ENCODE assay signal across 19 mouse cellular contexts in the genomic region with DNA sequence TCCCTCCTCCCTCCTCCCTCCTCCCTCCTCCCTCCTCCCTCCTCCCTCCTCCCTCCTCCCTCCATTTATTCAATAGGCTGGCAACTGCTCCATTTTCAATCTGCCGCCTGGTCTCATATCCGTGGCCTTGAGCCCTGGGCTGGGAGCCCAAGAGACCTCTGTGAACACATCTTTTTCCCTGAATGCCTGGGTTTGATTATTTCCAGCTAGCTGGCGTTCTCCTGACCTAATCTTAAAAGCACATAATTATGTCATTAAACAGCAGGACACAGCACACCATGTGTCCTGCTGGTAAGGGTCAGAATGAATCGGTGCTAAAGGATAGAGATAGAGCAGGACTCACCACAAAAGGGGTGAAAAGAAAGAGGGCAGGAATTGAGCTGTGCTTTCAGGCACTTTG. TPM values are rescaled to one million over a fixed set of nuclear protein-coding genes. Genes with fewer than 3 reads are reported as not detected.
DNase-seq lines count a peak whose midpoint lies in the region; ATAC-seq lines count a peak whose summit lies in the region.
"Had no signal": no experiment of that assay in that cellular context is flagged by ENCODE, and none has a peak within 500 bp of the region (broad histone marks: within the 10 kb centered on the region; RNA-seq: fewer than 3 reads in every experiment).

No protein-coding gene starts in this region.

- H3K4me2 ChIP-seq in embryonic facial prominence, embryonic 14.5 days (ENCODE audit: low read depth, low read length) = no peak overlapping the region
- H3K4me2 ChIP-seq: embryonic facial prominence, embryonic 13.5 days; heart, embryonic 15.5 days had no signal

- no peak overlapping the region for H3K9ac ChIP-seq in embryonic facial prominence, embryonic 14.5 days (ENCODE audit: low read depth, low read length)
- H3K9ac ChIP-seq: embryonic facial prominence, embryonic 13.5 days; heart, embryonic 15.5 days had no signal

- no peaks in the 10 kb centered on the region for H3K36me3 ChIP-seq in embryonic facial prominence, embryonic 14.5 days (ENCODE audit: control insufficient read depth, insufficient read depth, low read length)
- H3K36me3 ChIP-seq: embryonic facial prominence, embryonic 13.5 days; heart, embryonic 15.5 days had no signal

- H3K27ac ChIP-seq in embryonic facial prominence, embryonic 14.5 days (replicated peaks; ENCODE audit: low read depth, low read length) = no peak overlapping the region
- H3K27ac ChIP-seq: embryonic facial prominence, embryonic 13.5 days; heart, embryonic 15.5 days; macrophage; stomach, postnatal 0 days had no signal

- no peaks in the 10 kb centered on the region for H3K27me3 ChIP-seq in embryonic facial prominence, embryonic 14.5 days (replicated peaks; ENCODE audit: control insufficient read depth, insufficient read depth, low read length)
- H3K27me3 ChIP-seq: embryonic facial prominence, embryonic 13.5 days; heart, embryonic 15.5 days had no signal

- H3K9me3 ChIP-seq in embryonic facial prominence, embryonic 14.5 days (ENCODE audit: control insufficient read depth, low read length) = no peaks in the 10 kb centered on the region
- H3K9me3 ChIP-seq: embryonic facial prominence, embryonic 13.5 days; heart, embryonic 15.5 days had no signal

- WGBS in embryonic facial prominence, embryonic 14.5 days = 31% methylated on average over 4 of the region's 4 CpGs

- 0 out of 2 replicates have a peak, but pooled peaks cover 5% of the 10 kb centered on the region for H3K4me1 ChIP-seq in embryonic facial prominence, embryonic 14.5 days (ENCODE audit: control insufficient read depth, insufficient read depth, low read length)
- H3K4me1 ChIP-seq: heart, embryonic 15.5 days had no signal

- peak; percentile 11 for DNase-seq in gastrocnemius, adult 18-20 months (ENCODE audit: low spot score)
- DNase-seq in gastrocnemius, postnatal 10 days = no peak
- DNase-seq in ovary, postnatal 14 days (ENCODE audit: low spot score) = peak; percentile 8
- DNase-seq in ovary, adult 18-20 months (ENCODE audit: low spot score) = no peak
- peak; percentile 31 for DNase-seq in embryonic facial prominence, embryonic 14.5 days (ENCODE audit: low spot score)
- DNase-seq in testis, postnatal 10 days (ENCODE audit: low spot score) = peak; percentile 11
- DNase-seq in frontal cortex, postnatal 10 days (ENCODE audit: low spot score in 2 of 2) = no peak
- DNase-seq in cerebellum, adult 9-10 months = no peak
- DNase-seq: cerebellum, adult 11-12 months; kidney, postnatal 14 days; left cerebral cortex, postnatal 4 days; lung, adult 18-20 months had no signal

- no peak overlapping the region for H3K4me3 ChIP-seq in embryonic facial prominence, embryonic 14.5 days (ENCODE audit: low read depth, low read length)
- H3K4me3 ChIP-seq: embryonic facial prominence, embryonic 13.5 days; heart, embryonic 15.5 days had no signal

- no peak for ATAC-seq in embryonic facial prominence, embryonic 14.5 days (ENCODE audit: low read depth)
- ATAC-seq: CD4-positive, CD25-positive, alpha-beta regulatory T cell, adult 4 months; intestine, embryonic 16.5 days had no signal

RNA-seq across cellular contexts. Expression of gene Galnt17, which starts 59.2 kb away (rescaled TPM):
- total RNA-seq in gastrocnemius, adult 18-20 months (2021) = 1 to 10 TPM; 3.3 to 9.2 TPM
- total RNA-seq in gastrocnemius, postnatal 10 days (2021) = 10 to 100 TPM; 12.8 to 16.4 TPM
- polyA plus RNA-seq in embryonic facial prominence, embryonic 14.5 days (2014; fragmentation: Nextera tagmentation; extraction: Ambion mirVana) = 4.1 TPM in 2 replicates
- total RNA-seq: neutrophil, adult 5-6 weeks had no signal
- polyA plus RNA-seq: CD4-positive, CD25-positive, alpha-beta regulatory T cell, adult 4 months; macrophage had no signal

Comparison
In these comparisons a context has a peak if more than half of its experiments do, and no peak if none do; other contexts are left out.
1. DNase-seq: peak in gastrocnemius, adult 18-20 months (single experiment), ovary, postnatal 14 days (single experiment), embryonic facial prominence, embryonic 14.5 days (single experiment) and testis, postnatal 10 days (single experiment); none in gastrocnemius, postnatal 10 days (single experiment), ovary, adult 18-20 months (single experiment), frontal cortex, postnatal 10 days (0 of 2) and cerebellum, adult 9-10 months (single experiment).